Mouse (Mus musculus): Measurements from ENCODE around the gene Slc30a10.

The Slc30a10 gene

GRCm38 (mm10) chr1:185517566-185517965 lies 62.9 kb downstream of the Slc30a10 start:
- no peak for DNase-seq (ENCODE audit: low read depth, low spot score)

Measured in WW6 (cell line).